Mouse (Mus musculus) embryonic fibroblast, embryonic 13.5 days (primary cell): ENCODE data around the gene Fam163a. TPM values are rescaled to one million over a fixed set of nuclear protein-coding genes. Genes with fewer than 3 reads are reported as not detected.

Experiments
- H3K27ac ChIP-seq: 2 replicates; pipeline ENCODE4 v1.5.1; 2012; ENCODE audit warnings: low read length, control low read depth, inconsistent platforms; ENCODE audit not compliant: insufficient read depth
- H3K4me1 ChIP-seq: 2 replicates; pipeline ENCODE4 v1.6.1; 2011; ENCODE audit warnings: low read length; ENCODE audit not compliant: control insufficient read depth, insufficient read depth
- H3K4me3 ChIP-seq: 2 replicates; pipeline ENCODE4 v1.5.1; 2011; ENCODE audit warnings: mild to moderate bottlenecking, control low read depth, low read length; ENCODE audit not compliant: insufficient read depth
- CTCF ChIP-seq: IDR thresholded peaks from 2 replicates; pipeline ENCODE4 v1.5.1; 2011; ENCODE audit warnings: mild to moderate bottlenecking, control low read depth, low read length, moderate library complexity, borderline replicate concordance; ENCODE audit not compliant: insufficient read depth
- POLR2A ChIP-seq: IDR thresholded peaks from 2 replicates; pipeline ENCODE4 v1.6.1; 2011; ENCODE audit warnings: low read depth, mild to moderate bottlenecking, control low read depth, low read length, moderate library complexity
- polyA plus RNA-seq: library from polyadenylated mRNA; stranded (reverse); fragments of >200 nt; gene quantifications from 2 replicates; pipeline ENCODE4 v1.2.4, GENCODE M21; 2011; ENCODE audit warnings: low read depth; ENCODE audit not compliant: missing spikeins, insufficient read length

Fam163a gene
- polyA plus RNA-seq, 1 experiment = not detected

GRCm38 (mm10) chr1:156222205-156223000, 17.6 kb upstream of the Fam163a start:
- Histone ChIP-seq H3K4me1 (peaks cover 22% of the 10 kb centered on the region), H3K27ac (peak overlapping the region; percentile 94), H3K4me3 (no peak overlapping the region)
- TF ChIP-seq POLR2A (0 out of 2 replicates have a peak, but pooled peaks have one; percentile 30), CTCF (no peak)

GRCm38 (mm10) chr1:156221327-156221726, 16.5 kb upstream of the Fam163a start:
- TF ChIP-seq POLR2A (no peak), CTCF (no peak)
- Histone ChIP-seq H3K4me3 (no peak overlapping the region), H3K4me1 (peaks cover 22% of the 10 kb centered on the region), H3K27ac (no peak overlapping the region)

GRCm38 (mm10) chr1:156218573-156218972, 13.7 kb upstream of the Fam163a start:
- TF ChIP-seq POLR2A (no peak), CTCF (no peak)
- Histone ChIP-seq H3K4me3 (no peak overlapping the region), H3K4me1 (peaks cover 22% of the 10 kb centered on the region), H3K27ac (no peak overlapping the region)

- TF ChIP-seq CTCF (no peak), POLR2A (no peak)
- H3K4me3 ChIP-seq = no peak overlapping the region
- peak overlapping the region; percentile 80 for H3K27ac ChIP-seq
- peaks cover 18% of the 10 kb centered on the region for H3K4me1 ChIP-seq
Measured at GRCm38 (mm10) chr1:156217941-156218340, 13.1 kb upstream of the Fam163a start.

- peaks cover 13% of the 10 kb centered on the region for H3K4me1 ChIP-seq
- no peak for TF ChIP-seq POLR2A
- TF ChIP-seq CTCF = no peak
- peak overlapping the region; percentile 80 for H3K27ac ChIP-seq
- no peak overlapping the region for H3K4me3 ChIP-seq
Measured at GRCm38 (mm10) chr1:156217393-156217792, 12.6 kb upstream of the Fam163a start.

DNA sequence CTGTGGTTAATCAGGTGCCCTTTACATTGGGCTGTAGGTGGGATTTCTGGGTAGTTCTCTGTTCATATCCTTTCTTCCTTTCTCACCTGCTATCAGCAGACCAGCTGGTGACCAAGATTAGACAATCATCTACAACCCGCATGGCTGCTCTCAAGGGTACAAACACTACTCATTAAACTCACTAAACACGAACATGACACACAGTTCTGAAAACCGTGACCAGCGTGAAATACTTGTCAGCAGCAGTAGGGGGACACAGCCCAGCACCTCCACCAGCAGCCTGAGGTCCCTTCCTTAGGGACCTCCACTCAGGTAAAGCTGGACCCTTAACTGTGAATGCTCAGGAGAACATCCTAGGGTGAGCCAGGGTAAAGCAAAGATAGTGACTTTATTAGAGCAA, 11.4 kb upstream of the Fam163a start:
- Histone ChIP-seq H3K27ac (no peak overlapping the region), H3K4me1 (peaks cover 8% of the 10 kb centered on the region), H3K4me3 (no peak overlapping the region)
- TF ChIP-seq CTCF (no peak), POLR2A (no peak)

GRCm38 (mm10) chr1:156214651-156215050, 9.8 kb upstream of the Fam163a start:
- Histone ChIP-seq H3K4me3 (no peak overlapping the region), H3K27ac (no peak overlapping the region), H3K4me1 (peaks cover 8% of the 10 kb centered on the region)
- no peak for TF ChIP-seq POLR2A
- no peak for TF ChIP-seq CTCF

DNA sequence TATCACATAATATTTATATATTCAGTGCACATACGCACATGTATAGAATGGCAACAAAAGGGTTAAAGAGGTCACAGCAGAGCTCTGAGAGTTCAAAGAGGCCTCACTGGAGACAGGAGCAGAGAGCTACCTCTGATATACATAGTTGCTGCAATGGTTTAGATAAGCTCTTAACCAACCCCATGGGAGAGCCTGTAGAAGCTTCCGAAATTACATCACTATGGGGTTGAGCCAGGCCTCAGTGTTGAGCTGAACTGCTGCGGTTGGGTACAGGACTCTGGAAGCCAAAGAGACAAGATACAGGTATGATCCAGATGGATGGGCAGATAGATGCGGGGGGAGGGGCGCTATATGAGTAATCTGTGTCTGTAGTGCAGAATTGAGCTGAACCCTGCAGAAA, 8.1 kb upstream of the Fam163a start:
- Histone ChIP-seq H3K27ac (no peak overlapping the region), H3K4me1 (peaks cover 4% of the 10 kb centered on the region), H3K4me3 (no peak overlapping the region)
- TF ChIP-seq CTCF = no peak
- TF ChIP-seq POLR2A = no peak

GRCm38 (mm10) chr1:156211809-156212317, 7.0 kb upstream of the Fam163a start:
- no peak for TF ChIP-seq POLR2A
- no peak for TF ChIP-seq CTCF

DNA sequence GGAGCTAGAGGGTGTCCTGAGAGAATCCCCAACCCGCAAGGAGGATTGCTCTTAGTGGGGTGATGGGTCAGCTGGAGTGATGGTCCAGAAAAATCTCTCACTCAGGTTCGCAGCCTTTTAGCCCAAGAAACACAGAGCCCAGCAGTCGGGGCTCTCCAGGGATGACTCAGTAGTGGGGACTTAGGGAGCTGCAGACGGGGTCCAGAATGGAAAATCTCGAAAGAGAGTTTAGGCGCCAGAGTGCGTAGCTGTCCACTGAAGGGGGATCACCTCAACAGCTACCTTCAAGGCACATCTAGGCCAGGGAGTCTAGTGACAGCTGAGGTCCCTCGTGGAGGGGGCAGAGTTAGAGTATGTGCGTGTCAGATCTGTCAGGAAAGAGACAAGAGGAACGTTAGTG, 338 bp upstream of the Fam163a start:
- Histone ChIP-seq H3K4me3 (no peak overlapping the region), H3K27ac (no peak overlapping the region), H3K4me1 (no peaks in the 10 kb centered on the region)
- no peak for TF ChIP-seq CTCF
- no peak for TF ChIP-seq POLR2A

More at GRCm38 (mm10) chr1:156211809-156212317, 7.0 kb upstream of the Fam163a start:
- H3K4me1 ChIP-seq = no peaks in the 10 kb centered on the region
- H3K4me3 ChIP-seq = no peak overlapping the region
- no peak overlapping the region for H3K27ac ChIP-seq
